Mouse (Mus musculus) forebrain, embryonic 16.5 days (tissue): Measurements from ENCODE around the gene Uba6. TPM values are rescaled to one million over a fixed set of nuclear protein-coding genes. Genes with fewer than 3 reads are reported as not detected.
A peak's percentile ranks its signal among the peaks of the same experiment; 100 is the strongest.

ENCODE experiments used
- ATAC-seq: fragments of 200-750 bp; cut with Nextera tagmentation; 2 replicates; pipeline ENCODE4 v1.8.0; 2017; ENCODE audit warnings: mild to moderate bottlenecking, moderate library complexity
- H3K27ac ChIP-seq: fragments of 300-500 bp; sonication (generic); 2 replicates; pipeline ENCODE4 v1.5.1; 2014; ENCODE audit warnings: low read length, control low read depth
- H3K27me3 ChIP-seq: fragments of 300-500 bp; sonication (generic); replicated peaks from 2 replicates; pipeline ENCODE4 v1.6.1; 2014; ENCODE audit warnings: low read length; ENCODE audit not compliant: control insufficient read depth, insufficient read depth
- H3K36me3 ChIP-seq: fragments of 300-500 bp; sonication (generic); 2 replicates; pipeline ENCODE4 v1.6.1; 2014; ENCODE audit not compliant: control insufficient read depth, insufficient read depth
- H3K4me1 ChIP-seq: fragments of 300-500 bp; sonication (generic); replicated peaks from 2 replicates; pipeline ENCODE4 v1.6.1; 2014; ENCODE audit warnings: low read length; ENCODE audit not compliant: control insufficient read depth, insufficient read depth
- H3K4me2 ChIP-seq: fragments of 300-500 bp; sonication (generic); 2 replicates; pipeline ENCODE4 v1.6.1; 2014; ENCODE audit warnings: mild to moderate bottlenecking, low read length, control low read depth
- H3K4me3 ChIP-seq: fragments of 300-500 bp; sonication (generic); replicated peaks from 2 replicates; pipeline ENCODE4 v1.5.1; 2014; ENCODE audit warnings: mild to moderate bottlenecking, low read length, control low read depth
- H3K9ac ChIP-seq: fragments of 300-500 bp; sonication (generic); replicated peaks from 2 replicates; pipeline ENCODE4 v1.6.1; 2014; ENCODE audit warnings: low read depth, low read length, control low read depth
- H3K9me3 ChIP-seq: fragments of 300-500 bp; sonication (generic); 2 replicates; pipeline ENCODE4 v1.6.1; 2016; ENCODE audit warnings: low read length; ENCODE audit not compliant: control insufficient read depth
- WGBS: fragments of 180-500 bp; shearing (Covaris S2); extraction: QIAGEN DNeasy Blood & Tissue Kit; methylation state at CpG from one replicate; pipeline ENCODE4 v1.1.7; 2014; 5-methylcytosine and 5-hydroxymethylcytosine counted together
- polyA plus RNA-seq: library from polyadenylated mRNA; unstranded; fragments of >200 nt; fragmentation: Nextera tagmentation; extraction: Ambion mirVana; gene quantifications from 2 replicates; pipeline ENCODE4 v1.2.1, GENCODE M21; 2015

The Uba6 gene
- polyA plus RNA-seq, 1 experiment from 2014 or later, result 16.2 TPM

DNA sequence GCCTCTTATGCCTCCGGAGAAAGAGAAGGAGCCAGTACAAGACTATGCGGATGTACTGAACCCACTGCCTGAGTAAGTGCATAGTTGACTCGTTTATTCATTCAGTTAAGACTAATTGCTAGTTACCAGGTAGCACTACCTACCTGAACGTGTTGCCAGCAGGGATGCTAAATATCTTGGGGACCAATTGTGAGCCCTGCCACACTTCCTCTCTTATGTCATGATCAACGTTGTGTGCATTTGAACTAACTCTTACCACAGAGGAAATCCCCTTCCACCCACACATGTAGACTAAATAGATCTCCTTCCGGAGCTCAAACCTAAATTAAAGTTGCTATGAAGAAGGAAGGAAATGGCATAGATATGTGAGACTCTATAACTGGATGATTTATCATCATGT is 85.9 kb downstream of the Uba6 start:
- Histone ChIP-seq H3K36me3 (no peaks in the 10 kb centered on the region), H3K4me1 (no peaks in the 10 kb centered on the region)
- WGBS, result 89% methylated on average over 6 of the region's 6 CpGs

DNA sequence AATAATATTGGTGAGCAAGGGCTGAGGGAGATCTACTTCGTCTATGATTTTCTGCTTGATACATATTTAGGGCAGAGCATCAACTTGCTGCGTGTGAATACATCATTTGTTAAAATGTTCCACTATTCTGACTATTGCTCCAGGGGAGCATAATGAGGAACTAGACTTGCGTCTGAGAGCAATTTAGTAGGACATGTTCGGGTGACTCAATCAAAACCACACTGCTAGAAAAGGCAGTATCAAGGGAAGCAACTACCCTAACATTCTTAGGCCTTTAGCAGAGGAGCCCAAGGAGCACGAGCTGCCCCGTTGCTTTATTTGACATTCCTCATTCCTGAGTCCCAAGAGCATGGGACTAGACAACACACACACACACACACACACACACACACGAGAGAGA is 87.6 kb downstream of the Uba6 start:
- WGBS, result 94% methylated on average over 7 of the region's 7 CpGs
- Histone ChIP-seq H3K36me3 (no peaks in the 10 kb centered on the region), H3K4me1 (no peaks in the 10 kb centered on the region), H3K9ac (no peak overlapping the region), H3K4me3 (no peak overlapping the region), H3K27me3 (no peaks in the 10 kb centered on the region), H3K27ac (no peak overlapping the region), H3K9me3 (no peaks in the 10 kb centered on the region), H3K4me2 (no peak overlapping the region)
- ATAC-seq, result no peak

More for the DNA sequence above, 85.9 kb downstream of the Uba6 start:
- ATAC-seq, result no peak
- no peaks in the 10 kb centered on the region for H3K27me3 ChIP-seq
- H3K4me2 ChIP-seq, result no peak overlapping the region
- no peak overlapping the region for H3K4me3 ChIP-seq
- H3K27ac ChIP-seq, result no peak overlapping the region
- H3K9ac ChIP-seq, result no peak overlapping the region
- H3K9me3 ChIP-seq, result no peaks in the 10 kb centered on the region

- H3K9me3 ChIP-seq, result no peaks in the 10 kb centered on the region
- WGBS, result 87% methylated on average over 6 of the region's 6 CpGs
- no peaks in the 10 kb centered on the region for H3K4me1 ChIP-seq
- ATAC-seq, result no peak
- no peaks in the 10 kb centered on the region for H3K36me3 ChIP-seq
- H3K9ac ChIP-seq, result no peak overlapping the region
- H3K27ac ChIP-seq, result no peak overlapping the region
- no peak overlapping the region for H3K4me2 ChIP-seq
- no peaks in the 10 kb centered on the region for H3K27me3 ChIP-seq
- no peak overlapping the region for H3K4me3 ChIP-seq
Measured at GRCm38 (mm10) chr5:86083987-86084386, 88.6 kb downstream of the Uba6 start.

- Histone ChIP-seq H3K27me3 (no peaks in the 10 kb centered on the region), H3K4me3 (no peak overlapping the region), H3K27ac (no peak overlapping the region), H3K9me3 (no peaks in the 10 kb centered on the region), H3K4me2 (no peak overlapping the region), H3K9ac (no peak overlapping the region), H3K4me1 (no peaks in the 10 kb centered on the region), H3K36me3 (no peaks in the 10 kb centered on the region)
- no peak for ATAC-seq
- WGBS, result 85% methylated on average over 3 of the region's 3 CpGs
Measured at GRCm38 (mm10) chr5:86078720-86079334, 93.8 kb downstream of the Uba6 start.

GRCm38 (mm10) chr5:86072756-86073386 is 99.7 kb downstream of the Uba6 start:
- Histone ChIP-seq H3K27ac (no peak overlapping the region), H3K36me3 (no peaks in the 10 kb centered on the region), H3K4me3 (no peak overlapping the region), H3K9me3 (no peaks in the 10 kb centered on the region), H3K4me2 (no peak overlapping the region), H3K27me3 (no peaks in the 10 kb centered on the region), H3K9ac (no peak overlapping the region), H3K4me1 (no peaks in the 10 kb centered on the region)
- WGBS, result 88% methylated on average over 4 of the region's 4 CpGs
- ATAC-seq, result no peak

DNA sequence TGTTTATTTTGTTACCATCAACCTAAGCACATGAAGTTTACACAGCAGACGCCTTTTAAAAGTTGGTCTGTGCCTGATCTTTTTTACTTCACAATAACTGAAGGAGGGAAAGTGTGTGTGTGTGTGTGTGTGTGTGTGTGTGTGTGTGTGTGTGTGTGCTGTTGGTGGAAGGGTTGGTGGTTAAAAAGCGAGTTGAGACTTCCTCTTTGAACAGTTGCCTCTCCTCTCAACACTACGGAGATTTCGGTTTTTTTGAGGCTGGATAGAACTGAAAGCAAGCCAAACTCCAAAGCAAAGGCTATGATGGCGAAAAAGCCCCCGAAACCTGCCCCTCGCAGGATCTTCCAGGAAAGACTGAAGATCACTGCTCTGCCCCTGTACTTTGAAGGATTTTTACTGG is 101.1 kb downstream of the Uba6 start, which contains the start of gene Stap1:
Stap1 (plus strand) TSS at position 209 of the 400 bp plus-strand sequence.
- H3K4me2 ChIP-seq, result no peak within 1 kb of the TSS
- H3K4me3 ChIP-seq, result no peak within 1 kb of the TSS
- 83% methylated on average over 7 of the region's 7 CpGs for WGBS
- no peak within 1 kb of the TSS for H3K27ac ChIP-seq
- no peak for ATAC-seq
- no peak within 1 kb of the TSS for H3K9ac ChIP-seq
- no peaks in the 10 kb centered on the region for H3K9me3 ChIP-seq
- 0 out of 2 replicates have a peak, but pooled peaks cover 2% of the 10 kb centered on the region for H3K4me1 ChIP-seq
- H3K36me3 ChIP-seq, result no peaks in the 10 kb centered on the region
- no peaks in the 10 kb centered on the region for H3K27me3 ChIP-seq

GRCm38 (mm10) chr5:86069121-86069520 is 103.5 kb downstream of the Uba6 start:
- Histone ChIP-seq H3K4me2 (no peak overlapping the region), H3K9ac (no peak overlapping the region), H3K27ac (no peak overlapping the region), H3K4me1 (peaks cover 10% of the 10 kb centered on the region), H3K36me3 (no peaks in the 10 kb centered on the region), H3K4me3 (no peak overlapping the region), H3K9me3 (no peaks in the 10 kb centered on the region), H3K27me3 (no peaks in the 10 kb centered on the region)
- ATAC-seq, result no peak
- WGBS, result 76% methylated on average over 6 of the region's 6 CpGs

DNA sequence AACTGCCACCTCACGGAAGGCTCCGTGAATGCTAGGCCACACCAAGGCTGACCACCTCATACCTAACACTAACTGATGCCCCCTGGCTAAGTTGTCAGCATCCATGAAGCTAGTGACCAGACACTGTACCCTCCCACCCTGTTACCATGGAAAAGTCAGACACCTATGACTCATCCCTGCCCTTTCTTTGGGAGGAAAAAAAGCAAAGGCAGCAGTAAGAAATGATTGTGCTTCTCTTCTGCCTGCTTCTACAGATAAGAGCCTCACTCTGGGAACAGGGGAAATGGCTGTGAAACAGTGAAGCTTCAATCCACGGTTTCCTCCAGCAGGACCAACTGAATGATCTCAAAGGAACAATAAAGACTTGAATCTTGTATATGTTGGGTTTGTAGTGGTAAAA is 104.2 kb downstream of the Uba6 start:
- Histone ChIP-seq H3K9me3 (no peaks in the 10 kb centered on the region), H3K4me2 (no peak overlapping the region), H3K4me3 (no peak overlapping the region), H3K9ac (no peak overlapping the region), H3K27me3 (no peaks in the 10 kb centered on the region), H3K36me3 (no peaks in the 10 kb centered on the region), H3K4me1 (peaks cover 16% of the 10 kb centered on the region), H3K27ac (no peak overlapping the region)
- no peak for ATAC-seq
- WGBS, result 92% methylated on average over 3 of the region's 3 CpGs

DNA sequence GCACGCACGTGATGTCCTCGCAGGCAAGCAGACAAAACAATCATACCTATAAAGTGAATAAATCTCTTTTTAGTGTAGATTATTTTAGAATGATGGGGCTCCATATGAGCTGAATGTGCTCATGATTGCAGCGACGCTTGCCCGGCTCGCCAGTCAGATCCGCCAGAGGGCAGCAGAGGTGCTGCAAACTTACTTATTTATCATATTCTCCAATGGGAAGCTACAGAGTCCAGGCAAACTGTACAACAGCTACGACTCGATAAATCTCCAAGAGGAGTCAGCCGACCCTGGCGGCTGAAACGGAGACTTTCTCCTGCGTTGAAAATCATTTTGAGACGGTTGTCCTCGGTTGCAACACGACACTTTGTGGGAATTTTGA is 106.1 kb downstream of the Uba6 start:
- ATAC-seq, result peak; percentile 31
- H3K36me3 ChIP-seq, result no peaks in the 10 kb centered on the region
- WGBS, result under 1% methylated on average over 17 of the region's 17 CpGs
- peak overlapping the region; percentile 95 for H3K4me3 ChIP-seq
- no peaks in the 10 kb centered on the region for H3K27me3 ChIP-seq
- peak overlapping the region; percentile 26; the same call in 1 of the 2 replicates for H3K27ac ChIP-seq
- H3K4me2 ChIP-seq, result peak overlapping the region; percentile 51
- peaks cover 17% of the 10 kb centered on the region for H3K4me1 ChIP-seq
- no peaks in the 10 kb centered on the region for H3K9me3 ChIP-seq
- H3K9ac ChIP-seq, result peak overlapping the region; percentile 44
